Mouse (Mus musculus) lung, postnatal 0 days (tissue): Measurements from ENCODE around the gene Cenpi.

ENCODE experiments used
- CTCF ChIP-seq: IDR thresholded peaks from 2 replicates; pipeline ENCODE4 v1.5.1; 2016; ENCODE audit warnings: antibody characterized with exemption, mild to moderate bottlenecking
- EP300 ChIP-seq: IDR thresholded peaks from 2 replicates; pipeline ENCODE4 v1.6.1; 2016; ENCODE audit warnings: antibody characterized with exemption, mild to moderate bottlenecking, control low read depth

- TF ChIP-seq EP300, result no peak
- no peak for TF ChIP-seq CTCF
Observed at GRCm38 (mm10) chrX:134409354-134409900, 101.5 kb downstream of the Cenpi start.
